8 mouse cellular contexts compared by ENCODE assay signal in genomic region chr9:61404998-61405621, GRCm38 (mm10). TPM values are rescaled to one million over a fixed set of nuclear protein-coding genes. Genes with fewer than 3 reads are reported as not detected.
DNase-seq lines count a peak whose midpoint lies in the region; ATAC-seq lines count a peak whose summit lies in the region.

No protein-coding gene starts in this region.

- H3K4me1 ChIP-seq in hindbrain, embryonic 14.5 days (replicated peaks; ENCODE audit: control insufficient read depth, insufficient read depth, low read length), result peaks cover 65% of the 10 kb centered on the region
- H3K4me1 ChIP-seq in midbrain, embryonic 10.5 days, result peaks cover 67% of the 10 kb centered on the region

- no peak overlapping the region for H3K4me3 ChIP-seq in hindbrain, embryonic 14.5 days (replicated peaks; ENCODE audit: low read length)
- peak overlapping the region; percentile 12; the same call in 1 of the 2 replicates for H3K4me3 ChIP-seq in midbrain, embryonic 10.5 days

- peaks cover 70% of the 10 kb centered on the region for H3K36me3 ChIP-seq in hindbrain, embryonic 14.5 days (replicated peaks; ENCODE audit: control insufficient read depth, insufficient read depth)
- peaks cover 98% of the 10 kb centered on the region for H3K36me3 ChIP-seq in midbrain, embryonic 10.5 days

- WGBS in hindbrain, embryonic 14.5 days, result 6% methylated on average over 19 of the region's 19 CpGs
- WGBS in midbrain, embryonic 10.5 days, result 40% methylated on average over 19 of the region's 19 CpGs

- H3K9ac ChIP-seq in hindbrain, embryonic 14.5 days, result 0 out of 2 replicates have a peak overlapping the region, but pooled peaks have one; percentile 13

- H3K27me3 ChIP-seq in hindbrain, embryonic 14.5 days (ENCODE audit: control insufficient read depth, insufficient read depth, low read length), result no peaks in the 10 kb centered on the region
- H3K27me3 ChIP-seq in midbrain, embryonic 10.5 days (ENCODE audit: low read depth, poor library complexity, severe bottlenecking), result no peaks in the 10 kb centered on the region; the same call in 1 of the 2 replicates

- peak; percentile 88 for ATAC-seq in hindbrain, embryonic 14.5 days (ENCODE audit: low FRiP score)
- ATAC-seq in inflammation-experienced regulatory T-cells, adult 6 months, result no peak

- peak; percentile 44 for DNase-seq in ZHBTc4 (ENCODE audit: low read depth, low spot score)
- DNase-seq in cerebellum, postnatal 14 days, result peak; percentile 67 to 71
- peak; percentile 76 to 87 for DNase-seq in frontal cortex, postnatal 36 days (ENCODE audit: low spot score in 2 of 2)
- peak; percentile 92 for DNase-seq in hindbrain, embryonic 14.5 days (ENCODE audit: low spot score)
- DNase-seq in layer of hippocampus, postnatal 14 days (ENCODE audit: low spot score in 2 of 2), result peak; percentile 82 to 93
- peak; percentile 68 for DNase-seq in midbrain, embryonic 10.5 days (ENCODE audit: low spot score)
- DNase-seq in right cerebral cortex, postnatal 4 days, result peak; percentile 71

- peak overlapping the region; percentile 88 for H3K27ac ChIP-seq in hindbrain, embryonic 14.5 days
- H3K27ac ChIP-seq in midbrain, embryonic 10.5 days (replicated peaks), result peak overlapping the region; percentile 69

- no peaks in the 10 kb centered on the region for H3K9me3 ChIP-seq in hindbrain, embryonic 14.5 days (ENCODE audit: control insufficient read depth, low read length)
- no peaks in the 10 kb centered on the region for H3K9me3 ChIP-seq in midbrain, embryonic 10.5 days (replicated peaks)

- peak overlapping the region; percentile 28 for H3K4me2 ChIP-seq in hindbrain, embryonic 14.5 days (replicated peaks)

RNA-seq across cellular contexts. Expression of gene Tle3, which starts 32.9 kb away (rescaled TPM):
- polyA plus RNA-seq in hindbrain, embryonic 14.5 days (2014; fragmentation: Nextera tagmentation; extraction: Ambion mirVana), result 22.4 and 23.9 TPM in 2 replicates
- total RNA-seq in layer of hippocampus, postnatal 14 days (2021), result 10 to 100 TPM; 73.5 to 77.2 TPM
- polyA plus RNA-seq in midbrain, embryonic 10.5 days (2016; fragmentation: Nextera tagmentation; extraction: Ambion mirVana), result 48.7 and 55.8 TPM in 2 replicates
- polyA plus RNA-seq in inflammation-experienced regulatory T-cells, adult 6 months (2017; shearing (Covaris generic)), result 10 to 100 TPM; 24.8 to 36.7 (median 29.8) TPM
